8 mouse cellular contexts compared by ENCODE assay signal in genomic region chr4:53631316-53632010, GRCm38 (mm10). TPM values are rescaled to one million over a fixed set of nuclear protein-coding genes. Genes with fewer than 3 reads are reported as not detected.
DNase-seq lines count a peak whose midpoint lies in the region; ATAC-seq lines count a peak whose summit lies in the region.

Gene Fsd1l (plus strand): TSS chr4:53631471.

- H3K4me2 ChIP-seq in heart, embryonic 14.5 days (ENCODE audit: low read length), result peak within 1 kb of the TSS; percentile 72
- peak within 1 kb of the TSS; percentile 71 for H3K4me2 ChIP-seq in liver, embryonic 13.5 days
- peak within 1 kb of the TSS; percentile 78 for H3K4me2 ChIP-seq in stomach, embryonic 15.5 days

- under 1% methylated on average over 82 of the region's 88 CpGs for WGBS in forebrain, embryonic 10.5 days
- WGBS in heart, embryonic 14.5 days, result under 1% methylated on average over 72 of the region's 88 CpGs
- WGBS in liver, embryonic 13.5 days (ENCODE audit: insufficient replicate concordance), result under 1% methylated on average over 74 of the region's 88 CpGs
- WGBS in stomach, embryonic 15.5 days, result under 1% methylated on average over 73 of the region's 88 CpGs

- H3K9ac ChIP-seq in heart, embryonic 14.5 days (ENCODE audit: low read length), result peak within 1 kb of the TSS; percentile 79
- peak within 1 kb of the TSS; percentile 58 for H3K9ac ChIP-seq in liver, embryonic 13.5 days
- peak within 1 kb of the TSS; percentile 60 for H3K9ac ChIP-seq in stomach, embryonic 15.5 days

- peak within 1 kb of the TSS; percentile 89 for H3K4me3 ChIP-seq in forebrain, embryonic 10.5 days
- H3K4me3 ChIP-seq in heart, embryonic 14.5 days (ENCODE audit: control insufficient read depth in 1 of 2, insufficient read depth in 1 of 2, low read depth in 1 of 2, low read length in 2 of 2), result peak within 1 kb of the TSS; percentile 67 to 70
- H3K4me3 ChIP-seq in liver, embryonic 13.5 days (replicated peaks), result peak within 1 kb of the TSS; percentile 66
- peak within 1 kb of the TSS; percentile 74 for H3K4me3 ChIP-seq in stomach, embryonic 15.5 days (replicated peaks)

- DNase-seq in CD4-positive, CD25-positive, alpha-beta regulatory T cell, adult 2 months (ENCODE audit: low read depth, low spot score), result peak; percentile 75
- DNase-seq in c-Kit-positive CD71-negative TER-119-negative erythroid progenitor cells, embryonic 14.5 days (ENCODE audit: low read depth), result peak; percentile 23
- peak; percentile 78 for DNase-seq in forebrain, embryonic 10.5 days (ENCODE audit: extremely low spot score, low spot score)
- DNase-seq in kidney, postnatal 10 days, result peak; percentile 86
- peak; percentile 5 for DNase-seq in liver, embryonic 13.5 days
- DNase-seq in neural tube, embryonic 10.5 days (ENCODE audit: extremely low spot score, low spot score), result peak; percentile 85

- no peaks in the 10 kb centered on the region for H3K9me3 ChIP-seq in forebrain, embryonic 10.5 days
- no peaks in the 10 kb centered on the region for H3K9me3 ChIP-seq in heart, embryonic 14.5 days (ENCODE audit: control insufficient read depth, low read length)
- no peaks in the 10 kb centered on the region for H3K9me3 ChIP-seq in liver, embryonic 13.5 days (replicated peaks)
- no peaks in the 10 kb centered on the region for H3K9me3 ChIP-seq in stomach, embryonic 15.5 days

- H3K27ac ChIP-seq in forebrain, embryonic 10.5 days, result peak within 1 kb of the TSS; percentile 96
- no peak within 1 kb of the TSS for H3K27ac ChIP-seq in heart, embryonic 14.5 days (replicated peaks in 1 of 2; ENCODE audit: control insufficient read depth in 1 of 2, insufficient read depth in 1 of 2, low read depth in 2 of 2, low read length in 2 of 2)
- no peak within 1 kb of the TSS for H3K27ac ChIP-seq in liver, embryonic 13.5 days
- H3K27ac ChIP-seq in stomach, embryonic 15.5 days, result peak within 1 kb of the TSS; percentile 59

- ATAC-seq in heart, embryonic 14.5 days (ENCODE audit: insufficient number of reproducible peaks, insufficient read depth, low FRiP score, low read depth), result peak; percentile 75
- ATAC-seq in liver, embryonic 13.5 days (ENCODE audit: low read depth), result peak; percentile 73
- peak; percentile 83 for ATAC-seq in stomach, embryonic 15.5 days (ENCODE audit: insufficient read depth, low FRiP score, low read depth)

- H3K36me3 ChIP-seq in forebrain, embryonic 10.5 days (replicated peaks), result peaks cover 3% of the 10 kb centered on the region
- H3K36me3 ChIP-seq in heart, embryonic 14.5 days (ENCODE audit: control insufficient read depth, insufficient read depth, low read length), result no peaks in the 10 kb centered on the region
- H3K36me3 ChIP-seq in liver, embryonic 13.5 days, result no peaks in the 10 kb centered on the region
- no peaks in the 10 kb centered on the region for H3K36me3 ChIP-seq in stomach, embryonic 15.5 days

- peaks cover 51% of the 10 kb centered on the region for H3K4me1 ChIP-seq in forebrain, embryonic 10.5 days
- H3K4me1 ChIP-seq in heart, embryonic 14.5 days (ENCODE audit: control insufficient read depth in 2 of 2, insufficient read depth in 2 of 2, low read length in 2 of 2), result peaks cover 2 to 12% of the 10 kb centered on the region in 2 experiments
- H3K4me1 ChIP-seq in liver, embryonic 13.5 days (replicated peaks), result 0 out of 2 replicates have a peak, but pooled peaks cover 6% of the 10 kb centered on the region
- 0 out of 2 replicates have a peak, but pooled peaks cover 2% of the 10 kb centered on the region for H3K4me1 ChIP-seq in stomach, embryonic 15.5 days

- 0 out of 2 replicates have a peak, but pooled peaks cover 7% of the 10 kb centered on the region for H3K27me3 ChIP-seq in forebrain, embryonic 10.5 days (ENCODE audit: poor library complexity, severe bottlenecking)
- H3K27me3 ChIP-seq in heart, embryonic 14.5 days (ENCODE audit: control insufficient read depth, insufficient read depth, low read length), result no peaks in the 10 kb centered on the region
- H3K27me3 ChIP-seq in liver, embryonic 13.5 days, result peaks cover 30% of the 10 kb centered on the region
- no peaks in the 10 kb centered on the region for H3K27me3 ChIP-seq in stomach, embryonic 15.5 days (replicated peaks)

RNA-seq across cellular contexts. Expression of gene Fsd1l, which starts in this region (rescaled TPM):
- polyA plus RNA-seq in forebrain, embryonic 10.5 days (2016; fragmentation: Nextera tagmentation; extraction: Ambion mirVana), result 24.6 and 27.3 TPM in 2 replicates
- polyA plus RNA-seq in heart, embryonic 14.5 days (2014; fragmentation: Nextera tagmentation; extraction: Ambion mirVana), result 10.1 and 10.6 TPM in 2 replicates
- 1.1 and 1.9 TPM in 2 replicates for polyA plus RNA-seq in liver, embryonic 13.5 days (2015; fragmentation: Nextera tagmentation; extraction: Ambion mirVana)
- polyA plus RNA-seq in stomach, embryonic 15.5 days (2015; fragmentation: Nextera tagmentation; extraction: Ambion mirVana), result 11.0 and 11.7 TPM in 2 replicates

Comparison
In these comparisons a context has a peak if more than half of its experiments do, and no peak if none do; other contexts are left out.
1. DNase-seq: peak in every context shown above with its lines; median percentile 86 in kidney, postnatal 10 days; 85 in neural tube, embryonic 10.5 days; 78 in forebrain, embryonic 10.5 days; 75 in CD4-positive, CD25-positive, alpha-beta regulatory T cell, adult 2 months; 23 in c-Kit-positive CD71-negative TER-119-negative erythroid progenitor cells, embryonic 14.5 days; 5 in liver, embryonic 13.5 days.
2. H3K27ac ChIP-seq: peak in forebrain, embryonic 10.5 days (single experiment) and stomach, embryonic 15.5 days (single experiment); none in heart, embryonic 14.5 days (0 of 2) and liver, embryonic 13.5 days (single experiment).
3. Peak in every context shown above with its lines, with median percentiles within 50 percentile points of each other: H3K4me3 ChIP-seq, ATAC-seq, H3K4me2 ChIP-seq and H3K9ac ChIP-seq.